Mouse (Mus musculus) ES-Bruce4 (cell line): Measurements from ENCODE around the gene Ndufs3. TPM values are rescaled to one million over a fixed set of nuclear protein-coding genes. Genes with fewer than 3 reads are reported as not detected.

Experiments used
- H3K27ac ChIP-seq: 2 replicates; pipeline ENCODE4 v1.5.1; 2012; ENCODE audit warnings: low read length, inconsistent platforms; ENCODE audit not compliant: insufficient read depth
- H3K27me3 ChIP-seq: 2 replicates; pipeline ENCODE4 v1.6.1; 2012; ENCODE audit warnings: mild to moderate bottlenecking, low read length, inconsistent platforms; ENCODE audit not compliant: control insufficient read depth, poor library complexity, insufficient read depth, severe bottlenecking
- H3K36me3 ChIP-seq: 2 replicates; pipeline ENCODE4 v1.6.1; 2012; ENCODE audit warnings: inconsistent platforms, mild to moderate bottlenecking, low read length, moderate library complexity; ENCODE audit not compliant: control insufficient read depth, poor library complexity, insufficient read depth, severe bottlenecking
- H3K4me1 ChIP-seq: one replicate; pipeline ENCODE4 v1.8.1; 2011; ENCODE audit warnings: low read length; ENCODE audit not compliant: control insufficient read depth, insufficient read depth
- H3K4me3 ChIP-seq: 2 replicates; pipeline ENCODE4 v1.5.1; 2011; ENCODE audit warnings: low read depth, mild to moderate bottlenecking, low read length
- H3K9ac ChIP-seq: 2 replicates; pipeline ENCODE4 v1.6.1; 2012; ENCODE audit warnings: low read depth, mild to moderate bottlenecking, inconsistent platforms; ENCODE audit not compliant: poor library complexity, severe bottlenecking
- H3K9me3 ChIP-seq: replicated peaks from 2 replicates; pipeline ENCODE4 v1.6.1; 2012; ENCODE audit warnings: mild to moderate bottlenecking, low read length, inconsistent platforms; ENCODE audit not compliant: control insufficient read depth, poor library complexity, insufficient read depth, severe bottlenecking
- CTCF ChIP-seq: IDR thresholded peaks from one replicate; pipeline ENCODE4 v1.8.1; 2011; ENCODE audit warnings: low read depth, low read length
- EP300 ChIP-seq: IDR thresholded peaks from 2 replicates; pipeline ENCODE4 v1.6.1; 2011; ENCODE audit warnings: low read depth, low read length; ENCODE audit not compliant: insufficient read depth
- POLR2A ChIP-seq: IDR thresholded peaks from one replicate; pipeline ENCODE4 v1.8.1; 2011; ENCODE audit warnings: low read length; ENCODE audit not compliant: insufficient read depth
- polyA plus RNA-seq: library from polyadenylated mRNA; stranded (reverse); fragments of >200 nt; gene quantifications from 2 replicates; pipeline ENCODE4 v1.2.4, GENCODE M21; 2011; ENCODE audit warnings: low read depth; ENCODE audit not compliant: missing spikeins, insufficient read depth, insufficient read length

The Ndufs3 gene
- polyA plus RNA-seq, 1 experiment: 90.1 TPM

- no peak overlapping the region for H3K9ac ChIP-seq
- H3K36me3 ChIP-seq: no peaks in the 10 kb centered on the region
- no peak overlapping the region for H3K27ac ChIP-seq
- no peak overlapping the region for H3K4me3 ChIP-seq
- TF ChIP-seq EP300 (no peak), POLR2A (no peak), CTCF (no peak)
- no peaks in the 10 kb centered on the region for H3K4me1 ChIP-seq
- H3K27me3 ChIP-seq: no peaks in the 10 kb centered on the region
- H3K9me3 ChIP-seq: no peaks in the 10 kb centered on the region
Observed at GRCm38 (mm10) chr2:90922636-90923035, 18.0 kb upstream of the Ndufs3 start.

- H3K4me1 ChIP-seq: no peaks in the 10 kb centered on the region
- H3K9me3 ChIP-seq: no peaks in the 10 kb centered on the region
Observed at GRCm38 (mm10) chr2:90921178-90921577, 16.6 kb upstream of the Ndufs3 start.

GRCm38 (mm10) chr2:90917999-90918698 is 13.5 kb upstream of the Ndufs3 start:
- H3K27me3 ChIP-seq: no peaks in the 10 kb centered on the region
- H3K4me1 ChIP-seq: no peaks in the 10 kb centered on the region
- peak overlapping the region; percentile 94 for H3K9ac ChIP-seq
- H3K4me3 ChIP-seq: peak overlapping the region; percentile 71
- no peaks in the 10 kb centered on the region for H3K36me3 ChIP-seq
- no peak overlapping the region for H3K27ac ChIP-seq
- TF ChIP-seq POLR2A: no peak
- no peak for TF ChIP-seq EP300
- no peak for TF ChIP-seq CTCF
- no peaks in the 10 kb centered on the region for H3K9me3 ChIP-seq

More at GRCm38 (mm10) chr2:90921178-90921577, 16.6 kb upstream of the Ndufs3 start:
- Histone ChIP-seq H3K4me3 (no peak overlapping the region), H3K27me3 (no peaks in the 10 kb centered on the region), H3K9ac (no peak overlapping the region), H3K27ac (no peak overlapping the region), H3K36me3 (no peaks in the 10 kb centered on the region)
- no peak for TF ChIP-seq EP300
- no peak for TF ChIP-seq CTCF
- TF ChIP-seq POLR2A: no peak

GRCm38 (mm10) chr2:90917233-90917998 is 12.8 kb upstream of the Ndufs3 start:
- no peak overlapping the region for H3K27ac ChIP-seq
- H3K4me1 ChIP-seq: no peaks in the 10 kb centered on the region
- H3K4me3 ChIP-seq: peak overlapping the region; percentile 71
- H3K36me3 ChIP-seq: peaks cover 2% of the 10 kb centered on the region; the same call in 1 of the 2 replicates
- TF ChIP-seq CTCF (no peak), POLR2A (no peak), EP300 (no peak)
- peak overlapping the region; percentile 94 for H3K9ac ChIP-seq
- no peaks in the 10 kb centered on the region for H3K27me3 ChIP-seq
- H3K9me3 ChIP-seq: no peaks in the 10 kb centered on the region

- Histone ChIP-seq H3K27ac (no peak overlapping the region), H3K4me1 (no peaks in the 10 kb centered on the region), H3K9ac (peak overlapping the region; percentile 94), H3K9me3 (no peaks in the 10 kb centered on the region), H3K27me3 (no peaks in the 10 kb centered on the region), H3K36me3 (peaks cover 2% of the 10 kb centered on the region), H3K4me3 (peak overlapping the region; percentile 71)
- TF ChIP-seq CTCF: no peak
- no peak for TF ChIP-seq POLR2A
- TF ChIP-seq EP300: no peak
Observed at GRCm38 (mm10) chr2:90916560-90917232, 12.1 kb upstream of the Ndufs3 start.

- H3K9ac ChIP-seq: no peak overlapping the region
- peaks cover 13% of the 10 kb centered on the region for H3K36me3 ChIP-seq
- TF ChIP-seq EP300: no peak
Observed at GRCm38 (mm10) chr2:90915516-90915915, 10.9 kb upstream of the Ndufs3 start.

More at GRCm38 (mm10) chr2:90915516-90915915, 10.9 kb upstream of the Ndufs3 start:
- Histone ChIP-seq H3K4me1 (no peaks in the 10 kb centered on the region), H3K27ac (no peak overlapping the region), H3K27me3 (no peaks in the 10 kb centered on the region), H3K4me3 (no peak overlapping the region), H3K9me3 (no peaks in the 10 kb centered on the region)
